Mouse (Mus musculus) kidney, postnatal 14 days (tissue): Measurements from ENCODE around the gene Bst2.

Source experiments
- DNase-seq: peaks from one replicate; pipeline ENCODE4 v3.0.0; 2022; ENCODE audit warnings: mixed read lengths

The Bst2 gene

DNA sequence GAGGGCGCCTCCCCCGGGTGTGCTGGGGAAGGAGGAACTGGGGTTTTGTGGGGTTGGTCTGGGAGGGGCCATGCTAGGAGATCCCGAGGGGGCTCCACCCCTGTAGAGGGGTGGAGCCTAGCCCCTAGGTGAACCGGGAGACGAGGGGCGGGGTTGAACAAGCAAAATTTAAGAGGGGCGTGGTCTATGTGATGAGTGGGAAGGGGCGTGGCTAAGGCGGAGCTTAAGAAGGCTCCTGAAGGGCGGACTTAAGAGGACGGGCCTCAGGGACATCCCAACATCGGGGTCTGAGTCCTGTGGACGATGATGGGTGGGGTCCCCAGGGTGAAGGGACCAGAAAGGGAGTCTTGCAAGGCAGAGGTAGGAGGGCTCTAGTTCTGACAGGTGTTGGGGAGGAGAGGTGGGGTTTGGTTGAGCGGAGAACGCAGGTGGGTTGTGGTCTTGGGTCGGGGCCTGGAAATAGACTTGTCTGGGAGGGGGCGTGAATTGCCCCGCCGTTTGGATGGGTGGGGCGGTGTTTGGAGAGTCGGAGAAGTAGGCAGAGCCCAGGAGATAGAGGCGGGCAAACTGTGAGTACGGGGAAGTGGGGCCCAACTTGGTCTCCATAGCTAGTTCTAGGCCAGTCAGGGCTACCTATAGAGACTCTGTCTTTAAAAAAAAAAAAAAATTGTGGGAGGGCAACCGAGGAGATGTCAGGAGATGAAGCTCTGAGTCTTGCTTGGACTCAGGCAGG is 21.9 kb upstream of the Bst2 start:
- DNase-seq = peak; percentile 86

DNA sequence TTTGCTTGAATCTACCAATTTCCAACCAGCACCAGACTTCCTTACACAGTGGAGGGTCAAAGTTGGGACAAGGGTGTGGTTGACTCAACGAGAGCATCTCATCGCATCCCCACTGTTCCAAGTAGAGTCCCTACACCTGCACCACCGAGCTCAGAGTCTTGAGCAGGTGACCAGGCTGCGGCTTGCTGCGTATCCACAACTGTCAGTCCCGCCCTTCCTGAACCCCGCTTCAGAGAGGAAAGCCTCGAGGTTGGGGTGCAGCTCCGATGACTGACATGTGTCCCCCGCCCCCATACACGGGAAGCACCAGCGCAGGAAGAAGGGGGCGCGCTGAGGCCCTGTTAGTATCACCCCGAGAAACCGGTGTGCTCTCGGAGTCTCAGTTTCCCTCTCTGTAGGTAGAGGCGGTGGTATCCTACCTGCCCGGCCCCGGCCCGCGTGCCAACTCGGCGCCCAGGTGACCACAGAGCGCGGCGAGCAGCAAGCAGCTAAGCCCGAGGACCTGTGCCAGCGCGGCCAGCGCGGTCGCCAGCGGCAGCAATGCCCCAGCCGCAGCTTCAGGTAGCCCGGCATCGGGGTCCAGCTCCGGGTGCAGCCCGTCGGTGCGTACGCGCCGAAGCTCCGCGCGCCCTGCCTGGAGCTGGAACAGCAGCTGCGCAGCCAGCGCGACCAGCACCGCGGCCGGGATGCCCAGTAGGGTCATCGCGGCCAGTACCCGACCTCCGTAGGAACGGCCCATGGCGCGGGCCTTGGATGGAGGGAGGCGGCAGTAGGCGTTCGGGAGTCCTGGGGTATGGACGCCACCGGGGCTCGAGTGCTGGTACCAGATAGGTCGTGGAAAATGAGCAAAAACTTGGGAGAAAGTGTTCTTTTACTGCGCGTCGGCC is 21.1 kb upstream of the Bst2 start, which contains the start of gene Tmem221:
Gene Tmem221 (minus strand): TSS at position 801 of the 887 bp plus-strand sequence.
- DNase-seq = no peak

DNA sequence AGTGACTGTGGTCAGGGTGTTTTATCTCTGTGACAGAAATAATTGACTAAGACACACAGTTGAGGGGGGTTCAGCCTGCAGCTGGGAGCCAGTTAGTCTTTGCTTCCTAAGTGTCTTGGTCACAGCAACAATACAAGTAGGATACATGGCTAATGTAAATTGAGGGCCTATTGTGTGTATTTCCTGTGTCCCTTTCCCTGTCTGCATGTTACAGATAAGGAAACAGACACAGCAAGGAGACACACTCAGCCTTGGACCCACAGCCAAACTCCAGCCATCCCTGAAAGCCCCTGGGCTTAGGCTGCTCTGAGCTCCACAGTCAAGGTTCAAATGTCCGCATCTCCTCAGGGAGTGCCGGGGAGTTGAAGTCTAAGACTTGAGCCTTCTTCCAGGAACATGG is 17.4 kb upstream of the Bst2 start:
- DNase-seq = no peak

DNA sequence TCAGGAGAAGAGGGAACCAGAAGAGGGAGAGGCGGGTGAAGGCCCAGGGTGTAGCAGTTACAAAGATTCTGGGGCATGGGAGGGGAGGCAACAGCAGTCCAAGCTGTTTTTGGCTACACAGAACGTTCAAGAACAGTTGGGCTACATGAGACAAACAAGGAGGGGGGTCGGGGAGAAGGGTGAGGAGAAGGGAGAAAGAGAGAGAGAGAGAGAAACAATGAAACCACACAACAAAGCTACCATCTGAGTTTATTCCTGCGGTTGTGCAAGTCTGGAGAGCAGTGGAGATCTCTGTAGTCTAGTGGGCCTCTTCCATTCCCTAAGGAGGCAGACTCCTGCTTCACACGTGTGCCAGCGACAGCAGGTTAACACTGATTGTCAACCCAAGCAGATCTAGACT is 16.7 kb upstream of the Bst2 start:
- no peak for DNase-seq

DNA sequence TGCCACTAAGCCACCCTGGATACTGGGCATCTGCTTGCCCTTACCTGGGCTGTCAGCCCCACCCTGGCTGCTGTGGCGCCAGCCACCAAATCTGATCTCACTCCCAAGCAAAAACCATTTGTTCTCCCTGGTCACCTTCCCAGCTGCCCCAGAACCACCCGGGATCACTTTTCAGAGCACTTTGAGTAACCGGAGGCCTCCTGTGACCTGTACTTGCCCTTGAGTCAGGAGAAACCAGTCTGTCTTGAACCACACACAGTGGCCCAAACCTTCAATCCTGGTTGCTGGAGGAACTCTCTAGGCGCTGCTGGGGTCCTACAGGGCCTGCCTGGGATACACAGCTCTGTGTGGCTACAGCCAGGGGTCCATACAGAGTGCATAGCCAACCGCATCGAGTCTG is 15.5 kb upstream of the Bst2 start:
- DNase-seq = no peak

DNA sequence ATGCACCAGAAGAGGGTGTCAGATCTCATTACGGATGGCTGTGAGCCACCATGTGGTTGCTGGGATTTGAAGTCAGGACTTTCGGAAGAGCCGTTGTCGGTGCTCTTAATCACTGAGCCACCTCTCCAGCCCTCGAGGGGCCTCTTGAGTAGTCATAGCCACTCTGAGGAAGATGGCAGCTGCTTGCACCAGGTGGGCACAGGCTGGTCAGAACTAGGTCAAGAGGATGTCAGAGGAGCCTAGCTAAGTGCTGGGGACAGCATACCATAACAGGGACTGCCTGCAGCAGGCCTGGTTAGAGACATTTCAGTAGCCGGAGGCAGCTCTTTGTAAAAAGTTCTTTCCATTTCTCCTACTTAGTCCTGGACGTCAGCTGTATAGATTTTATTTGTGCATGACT is 13.5 kb upstream of the Bst2 start:
- DNase-seq = no peak

DNA sequence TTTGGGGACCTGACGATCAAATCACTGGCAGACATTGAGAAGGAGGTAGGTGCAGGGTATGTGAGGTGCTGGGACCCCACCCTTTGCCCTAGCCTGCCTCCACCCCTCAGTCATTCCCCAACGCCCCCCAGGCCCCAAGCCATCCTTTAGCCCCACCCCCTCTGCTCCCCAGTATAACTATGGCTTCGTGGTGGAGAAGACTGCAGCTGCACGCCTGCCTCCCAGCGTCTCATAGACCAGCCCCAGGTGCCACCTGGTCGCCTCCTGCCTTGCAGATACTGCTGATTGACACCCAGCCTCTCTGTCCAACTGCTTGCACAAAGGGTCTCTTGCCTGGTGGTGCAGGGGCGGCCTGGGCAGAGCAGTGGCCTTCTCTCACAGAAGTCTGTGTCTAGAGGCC is 10.3 kb upstream of the Bst2 start:
- DNase-seq = no peak

DNA sequence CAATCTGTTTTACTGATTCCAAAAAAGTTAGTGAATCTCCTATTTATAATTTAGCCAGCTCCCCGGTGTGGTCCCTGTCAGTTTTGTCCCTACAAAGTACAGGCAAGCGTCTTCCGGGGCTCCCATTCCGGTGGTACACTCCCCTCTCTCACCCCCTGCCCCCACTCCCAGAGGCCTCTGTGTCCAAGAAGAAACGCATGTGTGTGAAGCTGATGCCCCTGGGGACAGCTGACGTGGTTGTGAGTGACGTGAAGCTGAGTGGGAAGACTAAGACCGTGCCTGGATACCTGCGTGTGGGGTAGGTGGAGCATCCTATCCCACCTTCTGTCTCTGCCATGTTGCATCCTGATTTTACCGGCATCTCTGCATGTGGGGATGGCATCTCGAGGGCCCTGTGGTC is 7.8 kb upstream of the Bst2 start:
- no peak for DNase-seq

DNA sequence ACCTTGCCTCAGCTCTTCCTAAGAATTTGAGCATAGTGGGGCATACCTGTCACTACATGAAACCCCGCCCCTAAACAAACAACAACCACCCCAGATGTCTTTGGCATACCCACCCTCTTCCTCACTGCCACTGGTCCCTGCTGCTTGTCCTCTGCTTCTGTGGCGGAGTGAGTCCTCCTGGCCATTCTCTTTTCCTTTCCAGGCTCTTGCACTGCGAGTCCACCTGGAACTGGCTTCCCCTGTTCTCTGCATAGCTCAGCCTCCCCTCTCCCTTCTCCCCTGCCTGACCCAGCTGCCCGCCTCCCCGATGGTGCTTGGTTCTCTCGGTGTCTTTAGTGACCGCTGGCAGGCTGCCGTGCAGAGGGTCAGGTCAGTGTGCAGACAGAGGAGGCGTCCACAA is 6.5 kb upstream of the Bst2 start:
- no peak for DNase-seq

DNA sequence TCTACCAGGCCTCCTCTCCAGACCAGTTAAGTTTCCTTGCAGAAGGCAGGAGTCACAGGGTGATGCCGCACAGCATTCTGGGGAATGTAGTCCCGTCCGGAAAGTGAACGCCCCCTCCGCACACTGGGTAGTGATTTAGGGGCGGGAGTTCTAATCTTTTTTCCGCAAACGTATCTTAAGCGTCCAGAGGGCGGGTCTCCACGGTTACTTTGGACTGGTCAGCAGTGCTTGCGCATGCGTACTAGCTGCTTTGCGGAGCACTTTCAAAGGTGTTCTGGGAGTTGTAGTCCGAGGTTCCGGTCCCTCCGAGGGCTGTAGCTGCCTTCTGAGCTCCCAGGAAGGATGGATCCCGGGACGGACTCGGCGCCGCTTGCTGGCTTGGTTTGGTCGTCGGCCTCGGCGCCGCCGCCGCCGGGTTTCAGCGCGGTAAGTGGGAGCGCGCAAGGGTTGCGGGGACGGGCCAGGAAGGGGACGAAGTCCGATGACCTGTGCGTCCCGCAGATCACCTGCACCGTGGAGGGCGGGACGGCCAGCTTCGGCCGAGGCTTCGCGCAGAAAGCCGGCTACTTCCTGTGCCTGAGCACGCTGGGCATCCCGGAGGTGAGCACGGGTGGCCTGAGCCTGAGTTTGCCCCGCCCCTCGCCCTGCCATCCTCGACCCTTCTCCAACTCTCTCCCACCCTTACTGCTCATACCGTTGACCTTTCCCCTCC is 5.5 kb upstream of the Bst2 start, which contains the start of gene Mvb12a:
Gene Mvb12a (plus strand): TSS at position 291 of the 712 bp plus-strand sequence.
- peak; percentile 99 for DNase-seq

DNA sequence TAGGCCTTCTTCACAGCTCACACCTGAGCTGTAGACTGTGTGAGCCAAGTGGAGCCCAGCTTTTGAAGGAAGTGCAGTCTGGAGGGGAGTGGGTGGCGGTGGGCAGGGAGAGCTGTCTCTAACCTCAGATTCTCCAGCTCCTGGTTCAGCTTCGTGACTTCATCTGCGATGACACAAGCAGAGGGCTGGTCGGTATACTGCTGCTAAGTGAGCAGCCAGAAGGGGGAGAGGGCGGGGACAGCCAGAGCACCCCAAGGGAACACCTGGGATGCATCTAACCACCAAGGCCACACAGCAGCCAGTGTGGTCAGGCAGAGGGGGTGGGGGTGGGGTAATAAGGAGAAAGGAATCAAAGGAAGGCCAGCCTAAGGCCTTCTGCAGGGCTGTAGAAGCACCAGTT is 1.6 kb downstream of the Bst2 start:
- no peak for DNase-seq

DNA sequence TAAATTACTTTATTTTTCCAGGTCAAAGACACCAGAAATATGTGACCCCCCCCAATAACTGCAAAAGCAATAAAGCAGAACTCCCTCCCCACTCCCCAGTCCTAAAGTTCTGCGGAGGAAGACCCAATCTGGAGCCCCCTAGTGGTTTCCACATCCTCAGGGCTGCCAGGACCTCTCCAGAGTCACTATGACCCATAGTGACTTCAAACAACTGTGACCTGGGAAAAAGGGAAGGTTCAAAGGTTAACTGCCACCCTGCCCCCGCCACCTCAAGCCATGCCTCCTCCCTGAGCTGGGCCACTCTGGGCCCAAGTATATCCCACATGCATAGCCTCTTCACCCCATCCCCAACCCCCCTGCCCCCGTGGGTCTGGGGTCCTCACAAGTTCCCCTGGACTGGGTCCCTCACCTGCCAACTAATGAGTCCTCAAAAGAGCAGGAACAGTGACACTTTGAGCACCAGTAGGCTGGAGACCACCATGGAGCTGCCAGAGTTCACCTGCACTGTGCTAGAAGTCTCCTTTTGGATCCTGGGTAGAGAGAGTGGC is 2.9 kb downstream of the Bst2 start:
- DNase-seq = no peak

DNA sequence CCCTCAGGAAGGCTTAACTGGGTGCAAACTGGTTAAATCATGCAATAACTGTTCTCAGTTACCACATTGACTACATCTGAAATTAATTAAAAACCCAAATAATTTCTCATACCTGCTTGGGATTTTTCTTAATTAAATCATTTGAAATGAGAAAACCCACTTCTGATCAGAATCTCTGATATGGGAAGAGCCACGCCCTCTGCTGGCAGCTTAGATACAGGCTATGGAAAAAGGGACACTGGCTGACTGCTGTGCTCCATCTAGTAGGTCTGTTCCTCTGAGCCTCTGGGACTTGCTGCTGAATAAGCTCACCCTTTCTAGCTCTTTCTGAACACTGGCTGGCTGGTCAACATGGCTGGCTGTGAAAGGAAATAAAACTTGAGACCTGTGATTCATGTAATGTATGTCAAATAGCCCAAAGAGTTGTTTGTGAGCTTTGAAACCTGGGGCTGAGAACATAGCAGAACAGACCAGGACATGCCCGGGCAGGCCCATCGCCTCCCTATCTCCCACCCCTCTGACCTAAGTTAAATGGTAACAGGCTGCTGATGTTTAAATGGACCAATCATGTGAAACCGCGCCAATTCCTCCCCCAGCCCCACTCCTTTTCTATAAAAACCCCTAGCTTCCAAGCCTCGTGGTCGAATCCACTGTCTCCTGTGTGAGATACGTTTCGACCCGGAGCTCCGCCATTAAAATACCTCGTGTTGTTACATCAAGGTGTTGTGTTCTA is 6.4 kb downstream of the Bst2 start:
- peak; percentile 56 for DNase-seq

DNA sequence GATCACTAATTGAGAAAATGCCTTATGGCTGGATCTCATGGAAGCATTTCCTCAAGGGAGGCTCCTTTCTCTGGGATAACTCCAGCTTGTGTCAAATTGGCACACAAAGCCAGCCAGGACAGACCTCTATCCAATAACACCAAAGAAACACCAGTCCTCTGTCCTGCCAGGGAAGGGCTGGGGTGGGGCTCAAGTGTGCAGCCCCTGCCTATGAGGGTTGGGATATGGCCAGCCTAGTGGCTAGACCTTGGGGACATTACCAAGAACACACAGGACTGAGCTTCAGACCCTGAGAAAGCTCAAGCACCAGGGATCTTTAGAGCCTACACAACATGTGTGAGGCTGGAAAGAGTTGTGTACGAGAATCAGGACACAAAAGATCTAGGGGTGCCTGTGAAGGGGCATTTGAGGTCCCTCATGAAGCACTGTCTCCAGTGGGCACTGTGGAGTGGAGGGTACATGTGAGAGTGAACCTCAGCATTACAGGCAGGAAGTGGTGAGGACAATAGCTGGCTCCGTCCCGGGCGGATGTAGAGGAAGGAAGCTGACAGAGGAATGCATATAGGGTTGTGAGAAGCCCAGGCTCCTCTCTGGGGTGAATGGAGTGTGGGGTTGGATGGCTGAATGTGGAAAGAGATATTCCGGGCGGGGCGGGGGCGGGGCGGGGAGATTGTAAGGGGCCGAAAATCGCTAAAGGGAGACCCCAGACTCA is 8.7 kb downstream of the Bst2 start:
- DNase-seq = peak; percentile 62

DNA sequence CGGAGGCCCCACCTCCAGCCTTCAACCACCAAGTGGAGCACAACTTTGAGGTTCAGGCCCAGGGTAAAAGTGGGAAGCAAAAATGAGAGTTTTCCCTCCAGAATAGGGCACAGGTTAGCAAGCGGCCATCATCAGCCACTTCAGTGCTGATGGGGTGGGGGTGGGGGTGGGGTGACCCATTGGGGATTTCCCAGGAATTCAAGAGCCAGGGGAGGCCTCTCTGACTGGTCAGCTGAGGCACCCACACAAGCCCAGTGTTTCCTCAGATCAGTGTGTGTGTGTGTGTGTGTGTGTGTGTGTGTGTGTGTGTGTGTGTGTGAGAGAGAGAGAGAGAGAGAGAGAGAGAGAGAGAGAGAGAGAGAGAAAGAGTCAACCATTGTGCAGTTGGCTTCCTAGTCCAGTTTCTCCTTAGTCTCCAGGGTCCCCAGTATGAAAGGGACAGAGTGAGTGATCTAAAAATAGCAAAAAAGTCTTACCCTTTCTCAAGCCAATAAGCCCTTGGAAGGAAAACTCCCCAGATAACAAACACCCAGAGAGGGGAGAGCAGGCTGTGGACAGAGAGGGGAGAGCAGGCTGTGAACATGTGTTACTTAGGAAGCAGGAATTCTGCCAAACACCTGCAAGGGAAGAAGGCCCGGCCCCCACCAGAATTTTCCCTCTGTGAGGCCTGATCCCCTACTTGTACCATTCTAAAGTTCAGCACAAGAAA is 9.9 kb downstream of the Bst2 start:
- no peak for DNase-seq

DNA sequence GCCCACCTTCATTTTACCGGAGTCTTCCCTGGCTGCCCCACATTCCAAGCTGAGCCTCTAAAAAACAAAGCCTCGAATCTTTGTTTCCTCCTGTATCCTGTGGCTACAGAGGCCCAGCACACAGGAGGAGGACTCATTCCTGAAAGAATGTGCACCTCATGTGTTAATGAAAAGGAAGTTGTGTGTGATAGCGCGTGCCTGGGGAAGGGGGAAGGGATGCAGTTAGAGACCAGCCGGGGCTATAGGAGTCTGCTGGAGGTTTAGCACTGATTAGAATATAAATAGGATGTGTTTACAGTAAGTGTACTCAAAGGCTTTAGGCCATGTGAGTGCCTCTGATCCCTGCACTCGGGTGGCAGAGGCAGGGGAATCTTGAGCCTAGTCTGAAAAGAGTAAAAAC is 11.0 kb downstream of the Bst2 start:
- no peak for DNase-seq

DNA sequence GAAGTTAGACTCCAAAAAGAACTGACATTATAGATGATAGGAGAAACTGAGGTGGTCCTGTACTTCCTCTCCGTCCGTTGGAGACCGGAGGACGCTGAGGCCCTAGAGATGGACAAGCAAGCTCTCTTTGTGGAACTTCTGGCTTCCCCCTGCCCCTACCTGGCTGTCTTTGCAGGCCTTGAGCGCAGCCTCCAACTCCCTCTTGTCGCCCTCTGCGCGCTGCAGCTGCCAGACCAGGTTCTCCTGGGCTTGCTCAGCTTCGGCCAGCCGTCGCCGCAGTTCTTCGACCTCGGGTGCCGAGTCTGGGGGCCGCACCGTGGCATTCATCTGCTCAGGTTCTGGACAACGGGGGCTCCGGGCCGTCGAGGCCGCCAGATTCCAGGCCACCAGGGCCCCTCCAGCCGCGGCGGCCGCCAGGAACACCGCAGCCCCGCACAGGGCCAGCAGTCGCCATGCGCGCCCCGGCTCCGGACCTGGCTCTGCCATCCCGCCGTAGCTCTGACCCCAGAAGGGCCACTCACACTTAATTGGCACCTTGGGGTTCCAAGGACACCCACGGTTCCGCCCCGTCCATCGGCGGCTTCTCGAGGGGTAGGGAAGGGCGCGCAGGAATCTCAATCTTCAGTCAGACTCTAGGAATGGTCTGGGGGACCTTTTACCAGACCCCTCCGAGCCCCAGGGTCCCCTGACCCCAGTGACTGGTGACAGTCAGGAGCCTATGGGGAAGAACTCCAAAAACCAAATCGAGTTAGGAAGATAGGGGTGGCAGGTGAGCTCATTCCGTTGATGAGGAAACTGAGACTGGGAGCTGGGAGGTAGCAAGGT is 11.8 kb downstream of the Bst2 start, which contains the start of gene Ccdc194:
Gene Ccdc194 (minus strand): TSS at position 486 of the 825 bp plus-strand sequence.
- no peak for DNase-seq

DNA sequence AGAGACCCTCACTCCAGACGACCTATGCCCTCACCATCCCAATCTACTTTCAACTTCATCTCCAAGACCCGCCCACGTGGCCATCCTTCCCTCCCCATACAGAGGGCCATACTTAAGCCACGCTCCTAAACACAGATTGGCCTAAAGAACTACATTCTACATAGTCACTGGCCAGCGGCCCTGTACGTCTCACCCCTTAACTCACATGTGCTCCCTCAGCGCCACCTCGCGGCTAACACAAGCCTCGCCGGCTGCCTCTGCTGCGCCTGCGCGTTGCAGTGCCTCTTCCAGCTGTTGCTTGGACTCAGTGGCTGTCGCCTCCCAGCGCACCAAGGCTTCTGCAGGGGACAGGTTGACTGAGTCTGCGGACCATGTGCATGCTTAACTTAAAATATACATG is 15.6 kb downstream of the Bst2 start:
- peak; percentile 96 for DNase-seq

DNA sequence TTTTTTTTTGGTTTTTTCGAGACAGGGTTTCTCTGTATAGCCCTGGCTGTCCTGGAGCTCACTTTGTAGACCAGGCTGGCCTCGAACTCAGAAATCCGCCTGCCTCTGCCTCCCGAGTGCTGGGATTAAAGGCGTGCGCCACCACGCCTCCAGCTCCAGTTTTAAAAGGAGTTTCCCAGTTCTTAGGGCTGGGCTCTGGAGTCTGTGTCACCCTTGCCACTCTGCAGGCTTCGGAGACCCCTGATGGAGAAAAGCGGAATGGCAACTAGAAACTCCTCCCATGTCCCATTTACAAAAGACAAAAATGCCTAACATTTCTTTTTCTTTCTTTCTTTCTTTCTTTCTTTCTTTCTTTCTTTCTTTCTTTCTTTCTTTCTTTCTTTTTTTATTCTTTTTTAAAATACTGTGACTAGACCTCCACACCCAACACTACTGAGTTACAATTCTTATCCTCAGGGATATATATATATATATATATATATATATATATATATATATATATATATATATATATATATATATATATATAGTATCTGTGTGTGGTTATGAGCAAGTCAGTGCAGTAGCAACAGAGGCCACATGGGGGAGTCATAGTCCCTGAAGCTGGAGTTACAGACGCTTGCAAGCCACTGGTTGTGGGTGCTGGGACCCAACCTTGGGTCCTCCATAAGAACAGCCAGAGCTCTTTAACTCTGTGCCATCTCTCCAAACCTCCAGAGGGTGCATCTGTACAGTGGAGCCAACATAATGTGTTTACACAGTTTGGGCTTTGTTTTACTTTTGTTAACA is 18.0 kb downstream of the Bst2 start:
- DNase-seq = peak; percentile 81
